Comparison of ENCODE assay signal across 29 mouse cellular contexts in the genomic region with DNA sequence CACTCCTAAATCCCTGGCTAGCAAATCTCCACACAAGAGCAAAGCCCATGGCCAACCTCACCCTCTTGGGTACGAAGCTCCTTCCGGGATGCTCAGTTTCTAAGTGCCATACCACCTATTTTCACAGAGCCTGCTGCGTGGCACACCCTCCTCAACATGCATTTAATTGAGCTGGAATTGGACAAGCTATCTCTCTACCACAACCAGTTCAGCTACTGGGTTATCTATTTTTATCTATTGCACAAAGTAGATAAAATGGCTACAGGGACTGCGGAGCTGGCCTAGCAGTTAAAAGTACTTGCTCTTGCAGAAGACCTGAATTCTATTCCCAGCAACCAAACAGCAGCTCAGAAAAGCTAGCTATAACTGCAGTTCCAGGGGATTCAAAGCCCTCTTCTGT. TPM values are rescaled to one million over a fixed set of nuclear protein-coding genes. Genes with fewer than 3 reads are reported as not detected.
DNase-seq lines count a peak whose midpoint lies in the region; ATAC-seq and TF ChIP-seq lines count a peak whose summit lies in the region.
"Had no signal": no experiment of that assay in that cellular context is flagged by ENCODE, and none has a peak within 500 bp of the region (broad histone marks: within the 10 kb centered on the region; RNA-seq: fewer than 3 reads in every experiment).

No protein-coding gene starts in this region.

- H3K4me3 ChIP-seq in MEL (ENCODE audit: control insufficient read depth in 1 of 2, insufficient read depth in 1 of 2, low read depth in 2 of 2, low read length in 2 of 2), result no peak overlapping the region
- no peak overlapping the region for H3K4me3 ChIP-seq in liver, embryonic 13.5 days (replicated peaks)
- no peak overlapping the region for H3K4me3 ChIP-seq in liver, embryonic 16.5 days (ENCODE audit: low read depth, low read length)
- no peak overlapping the region for H3K4me3 ChIP-seq in left cerebral cortex, adult 2 months
- H3K4me3 ChIP-seq: forebrain, embryonic 12.5 days; forebrain, embryonic 15.5 days; heart, adult 2 months; heart, embryonic 10.5 days; hindbrain, embryonic 12.5 days; hindbrain, embryonic 15.5 days had no signal

- H3K9me3 ChIP-seq in MEL (replicated peaks; ENCODE audit: insufficient read depth, low read length), result no peaks in the 10 kb centered on the region
- H3K9me3 ChIP-seq in liver, embryonic 13.5 days (replicated peaks), result no peaks in the 10 kb centered on the region
- H3K9me3 ChIP-seq in liver, embryonic 16.5 days (replicated peaks; ENCODE audit: control insufficient read depth, low read length), result no peaks in the 10 kb centered on the region
- H3K9me3 ChIP-seq: forebrain, embryonic 12.5 days; forebrain, embryonic 15.5 days; heart, embryonic 10.5 days; hindbrain, embryonic 15.5 days had no signal

- H3K79me2 ChIP-seq in MEL (ENCODE audit: control insufficient read depth, insufficient read depth, low read length, poor library complexity), result no peaks in the 10 kb centered on the region

- ATAC-seq in erythroid progenitor cell, adult 5-6 weeks (replicated peaks; ENCODE audit: low FRiP score, poor library complexity, severe bottlenecking), result 0 out of 2 replicates have a peak, but pooled peaks have one; percentile 19
- ATAC-seq in liver, embryonic 13.5 days (ENCODE audit: low read depth), result peak; percentile 80
- ATAC-seq in liver, embryonic 16.5 days (ENCODE audit: low read depth), result peak; percentile 61
- ATAC-seq: activated CD4-positive, CD25-positive, alpha-beta regulatory T cell, adult 4 months; forebrain, embryonic 15.5 days had no signal

- no peak for TF ChIP-seq RAD21 in MEL (IDR thresholded peaks at IDR 0.05; ENCODE audit: low read depth, low read length)

- TF ChIP-seq CTCF in MEL (IDR thresholded peaks at IDR 0.05 in 2 of 3, conservative IDR thresholded peaks at IDR 0.05 in 1 of 3; ENCODE audit: control insufficient read depth in 1 of 3, insufficient read depth in 1 of 3, low read depth in 2 of 3, low read length in 3 of 3, poor library complexity in 1 of 3, severe bottlenecking in 1 of 3), result no peak
- no peak for TF ChIP-seq CTCF in left cerebral cortex, adult 2 months (IDR thresholded peaks at IDR 0.05)

- peaks cover 6% of the 10 kb centered on the region in 2 experiments; a peak in 3 of 4 replicates for H3K4me1 ChIP-seq in MEL (ENCODE audit: control insufficient read depth in 1 of 2, insufficient read depth in 2 of 2, low read length in 2 of 2)
- H3K4me1 ChIP-seq in liver, embryonic 13.5 days (replicated peaks), result peaks cover 27% of the 10 kb centered on the region
- peaks cover 12% of the 10 kb centered on the region for H3K4me1 ChIP-seq in liver, embryonic 16.5 days (ENCODE audit: control insufficient read depth, low read depth, low read length)
- H3K4me1 ChIP-seq: forebrain, embryonic 12.5 days; forebrain, embryonic 15.5 days; hindbrain, embryonic 12.5 days; hindbrain, embryonic 15.5 days had no signal

- intact Hi-C loops in left cerebral cortex, adult 2 months (cut with DNase I), result no loop called here

- H3K4me2 ChIP-seq in liver, embryonic 13.5 days, result peak overlapping the region; percentile 21
- H3K4me2 ChIP-seq in liver, embryonic 16.5 days (ENCODE audit: low read depth, low read length), result no peak overlapping the region
- H3K4me2 ChIP-seq: forebrain, embryonic 12.5 days; forebrain, embryonic 15.5 days; hindbrain, embryonic 12.5 days; hindbrain, embryonic 15.5 days had no signal

- peak; percentile 29 to 55; a peak in 1 of 4 replicates for TF ChIP-seq EP300 in MEL (IDR thresholded peaks at IDR 0.05; ENCODE audit: low read depth in 1 of 2, low read length in 2 of 2)

- no peak overlapping the region for H3K27ac ChIP-seq in MEL (ENCODE audit: control insufficient read depth, low read depth, low read length)
- H3K27ac ChIP-seq in liver, embryonic 13.5 days, result peak overlapping the region; percentile 18; the same call in 1 of the 2 replicates
- no peak overlapping the region for H3K27ac ChIP-seq in liver, embryonic 16.5 days (ENCODE audit: low read length)
- H3K27ac ChIP-seq in left cerebral cortex, adult 2 months, result no peak overlapping the region
- H3K27ac ChIP-seq: forebrain, embryonic 12.5 days; forebrain, embryonic 15.5 days; heart, adult 2 months; heart, embryonic 10.5 days; hindbrain, embryonic 12.5 days; hindbrain, embryonic 15.5 days had no signal

- H3K27me3 ChIP-seq in MEL (ENCODE audit: control insufficient read depth in 1 of 2, insufficient read depth in 2 of 2, low read length in 2 of 2), result no peaks in the 10 kb centered on the region; a peak in 1 of 4 replicates
- H3K27me3 ChIP-seq in liver, embryonic 13.5 days, result no peaks in the 10 kb centered on the region
- no peaks in the 10 kb centered on the region for H3K27me3 ChIP-seq in liver, embryonic 16.5 days (ENCODE audit: control insufficient read depth, insufficient read depth, low read depth, low read length)
- H3K27me3 ChIP-seq: forebrain, embryonic 12.5 days; forebrain, embryonic 15.5 days; hindbrain, embryonic 12.5 days; hindbrain, embryonic 15.5 days had no signal

- H3K9ac ChIP-seq in MEL (ENCODE audit: control insufficient read depth, low read depth, low read length, poor library complexity, severe bottlenecking), result no peak overlapping the region
- H3K9ac ChIP-seq in liver, embryonic 13.5 days, result no peak overlapping the region
- H3K9ac ChIP-seq in liver, embryonic 16.5 days (ENCODE audit: low read depth, low read length), result no peak overlapping the region
- H3K9ac ChIP-seq: forebrain, embryonic 12.5 days; forebrain, embryonic 15.5 days; hindbrain, embryonic 12.5 days; hindbrain, embryonic 15.5 days had no signal

- no peak for TF ChIP-seq POLR2A in MEL (IDR thresholded peaks at IDR 0.05; ENCODE audit: control insufficient read depth in 1 of 2, insufficient read depth in 1 of 2, low read depth in 1 of 2, low read length in 2 of 2, poor library complexity in 1 of 2)

- H3K36me3 ChIP-seq in MEL (ENCODE audit: control insufficient read depth in 1 of 2, insufficient read depth in 2 of 2, low read length in 2 of 2), result peaks cover 0 to 2% of the 10 kb centered on the region in 2 experiments; a peak in 1 of 4 replicates
- no peaks in the 10 kb centered on the region for H3K36me3 ChIP-seq in liver, embryonic 13.5 days
- no peaks in the 10 kb centered on the region for H3K36me3 ChIP-seq in liver, embryonic 16.5 days (ENCODE audit: control insufficient read depth, insufficient read depth)
- H3K36me3 ChIP-seq: forebrain, embryonic 12.5 days; forebrain, embryonic 15.5 days; heart, embryonic 10.5 days; hindbrain, embryonic 12.5 days; hindbrain, embryonic 15.5 days had no signal

- 43% methylated on average over 4 of the region's 4 CpGs for WGBS in liver, embryonic 13.5 days (ENCODE audit: insufficient replicate concordance)
- 35% methylated on average over 4 of the region's 4 CpGs for WGBS in liver, embryonic 16.5 days (ENCODE audit: insufficient replicate concordance)

- DNase-seq in MEL (ENCODE audit: low read depth, low spot score), result peak; percentile 14
- DNase-seq in liver, embryonic 13.5 days, result peak; percentile 5
- no peak for DNase-seq in thymus, postnatal 0 days (ENCODE audit: low spot score)
- no peak for DNase-seq in gastrocnemius, postnatal 25 days
- DNase-seq in left cerebral cortex, adult 2 months (ENCODE audit: extremely low spot score in 1 of 2, low spot score in 2 of 2), result no peak
- DNase-seq in lung, postnatal 36 days, result no peak
- DNase-seq: adrenal gland, adult 8-10 months; adrenal gland, postnatal 25 days; B cell, adult 2 months; cerebellum, adult 18-20 months; cerebellum, adult 9-10 months; cerebellum, postnatal 14 days; gastrocnemius, postnatal 36 days; heart, adult 2 months had no signal

TF ChIP-seq in MEL, 35 proteins besides CTCF, POLR2A, EP300 and RAD21 (continues in another document):
- TF ChIP-seq USF1 (IDR thresholded peaks at IDR 0.05; ENCODE audit: low read depth, low read length) (no peak), NELFE (IDR thresholded peaks at IDR 0.05; ENCODE audit: low read depth, low read length) (no peak), TCF12 (IDR thresholded peaks at IDR 0.05; ENCODE audit: low read depth, low read length) (peak; percentile 58)

RNA-seq across cellular contexts. Expression of a gene that starts 24.5 kb away (rescaled TPM):
- total RNA-seq in MEL (2012; rRNA removed), result not detected in 2 replicates
- not detected for polyA plus RNA-seq in MEL (2012; ENCODE audit: insufficient read depth in 1 of 2, insufficient read length in 2 of 2, low read depth in 1 of 2, low replicate concordance in 2 of 2, missing spikeins in 1 of 2)
- not detected in 2 replicates for total RNA-seq in erythroid progenitor cell, adult 5-6 weeks (2015; ENCODE audit: low replicate concordance)
- not detected in 2 replicates for total RNA-seq in erythroid progenitor cell, adult 5-6 weeks (2017; ENCODE audit: low replicate concordance)
- polyA plus RNA-seq in liver, embryonic 13.5 days (2015; fragmentation: Nextera tagmentation; extraction: Ambion mirVana), result not detected in 2 replicates
- polyA plus RNA-seq in liver, embryonic 16.5 days (2015; fragmentation: Nextera tagmentation; extraction: Ambion mirVana), result 0.05 TPM in 2 replicates
- polyA plus RNA-seq in thymus, postnatal 0 days (2015; fragmentation: Nextera tagmentation; extraction: Ambion mirVana), result 1.2 TPM in 2 replicates
- under 1 TPM; 0.20 to 0.27 TPM for total RNA-seq in gastrocnemius, postnatal 25 days (2021)
- total RNA-seq in left cerebral cortex, adult 2 months (2021), result under 1 TPM in 1 of 2 experiments, not detected in 1; 0.14 TPM
- total RNA-seq: granulocyte monocyte progenitor cell, adult 5-6 weeks; hematopoietic stem cell, adult 5-6 weeks had no signal

RNA-seq across cellular contexts. Expression of a gene that starts 37.8 kb away (rescaled TPM):
- not detected in 2 replicates for total RNA-seq in MEL (2012; rRNA removed)
- not detected for polyA plus RNA-seq in MEL (2012; ENCODE audit: insufficient read depth in 1 of 2, insufficient read length in 2 of 2, low read depth in 1 of 2, low replicate concordance in 2 of 2, missing spikeins in 1 of 2)
- not detected in 2 replicates for total RNA-seq in erythroid progenitor cell, adult 5-6 weeks (2015; ENCODE audit: low replicate concordance)
- not detected in 2 replicates for total RNA-seq in erythroid progenitor cell, adult 5-6 weeks (2017; ENCODE audit: low replicate concordance)
- not detected in 2 replicates for polyA plus RNA-seq in liver, embryonic 13.5 days (2015; fragmentation: Nextera tagmentation; extraction: Ambion mirVana)
- not detected in 2 replicates for polyA plus RNA-seq in liver, embryonic 16.5 days (2015; fragmentation: Nextera tagmentation; extraction: Ambion mirVana)
- 0.31 and 0.42 TPM in 2 replicates for polyA plus RNA-seq in thymus, postnatal 0 days (2015; fragmentation: Nextera tagmentation; extraction: Ambion mirVana)
- total RNA-seq in gastrocnemius, postnatal 25 days (2021), result not detected
- not detected for total RNA-seq in left cerebral cortex, adult 2 months (2021)
- total RNA-seq: adrenal gland, adult 8-10 months; adrenal gland, postnatal 25 days; gastrocnemius, adult 8-10 months; gastrocnemius, postnatal 36 days; granulocyte monocyte progenitor cell, adult 5-6 weeks; heart, adult 2 months; heart, postnatal 25 days; hematopoietic stem cell, adult 5-6 weeks had no signal
- polyA plus RNA-seq: activated CD4-positive, CD25-positive, alpha-beta regulatory T cell, adult 4 months; embryonic facial prominence, embryonic 11.5 days; forebrain, embryonic 12.5 days; forebrain, embryonic 15.5 days; heart, adult 2 months; heart, embryonic 10.5 days; heart, embryonic 14.5 days; heart, postnatal 0 days; hindbrain, embryonic 12.5 days; hindbrain, embryonic 15.5 days had no signal

RNA-seq across cellular contexts. Expression of a gene that starts 53.1 kb away (rescaled TPM):
- total RNA-seq in MEL (2012; rRNA removed), result 0.12 and 0.16 TPM in 2 replicates
- not detected for polyA plus RNA-seq in MEL (2012; ENCODE audit: insufficient read depth in 1 of 2, insufficient read length in 2 of 2, low read depth in 1 of 2, low replicate concordance in 2 of 2, missing spikeins in 1 of 2)
- total RNA-seq in erythroid progenitor cell, adult 5-6 weeks (2015; ENCODE audit: low replicate concordance), result not detected in 2 replicates
- not detected in 2 replicates for total RNA-seq in erythroid progenitor cell, adult 5-6 weeks (2017; ENCODE audit: low replicate concordance)
- polyA plus RNA-seq in liver, embryonic 13.5 days (2015; fragmentation: Nextera tagmentation; extraction: Ambion mirVana), result 0.12 and 0.16 TPM in 2 replicates
- 0.13 and 0.67 TPM in 2 replicates for polyA plus RNA-seq in liver, embryonic 16.5 days (2015; fragmentation: Nextera tagmentation; extraction: Ambion mirVana)
- polyA plus RNA-seq in thymus, postnatal 0 days (2015; fragmentation: Nextera tagmentation; extraction: Ambion mirVana), result 0.19 and 0.36 TPM in 2 replicates
- 1 to 10 TPM in 1 of 2 experiments, under 1 TPM in 1; 0.72 to 1.1 TPM for total RNA-seq in gastrocnemius, postnatal 25 days (2021)
- 1 to 10 TPM; 2.0 to 2.3 TPM for total RNA-seq in left cerebral cortex, adult 2 months (2021)
- total RNA-seq: granulocyte monocyte progenitor cell, adult 5-6 weeks; hematopoietic stem cell, adult 5-6 weeks had no signal
- polyA plus RNA-seq: activated CD4-positive, CD25-positive, alpha-beta regulatory T cell, adult 4 months; embryonic facial prominence, embryonic 11.5 days; forebrain, embryonic 12.5 days; heart, embryonic 10.5 days had no signal

Comparison
In these comparisons a context has a peak if more than half of its experiments do, and no peak if none do; other contexts are left out.
1. DNase-seq: peak in MEL (single experiment) and liver, embryonic 13.5 days (single experiment); none in thymus, postnatal 0 days (single experiment), gastrocnemius, postnatal 25 days (single experiment), left cerebral cortex, adult 2 months (0 of 2) and lung, postnatal 36 days (single experiment).
2. ATAC-seq: peak in every context shown above with its lines; median percentile 80 in liver, embryonic 13.5 days; 61 in liver, embryonic 16.5 days; 19 in erythroid progenitor cell, adult 5-6 weeks.